Comparison of ENCODE assay signal across 27 mouse cellular contexts in the genomic region with DNA sequence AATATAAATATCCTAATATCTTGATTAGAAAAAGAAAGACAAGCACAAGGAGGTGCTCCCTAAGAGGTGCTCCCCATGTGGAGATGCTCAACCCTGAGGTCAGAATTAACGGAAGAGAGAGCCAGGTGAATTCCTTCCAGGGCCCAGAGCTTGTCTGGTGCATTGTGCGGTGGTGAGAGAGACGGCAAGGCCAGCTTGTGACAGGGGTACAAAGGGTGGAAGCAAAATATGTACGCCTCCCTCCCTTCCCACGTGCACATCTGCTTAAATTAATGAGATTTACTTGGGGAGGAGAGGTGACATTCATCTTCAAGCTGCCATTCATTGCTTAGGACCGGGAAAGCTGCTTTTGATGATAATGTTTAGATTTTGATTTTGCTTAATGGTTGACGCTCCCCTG.
A peak's percentile ranks its signal among the peaks of the same experiment; 100 is the strongest.
DNase-seq lines count a peak whose midpoint lies in the region; ATAC-seq and TF ChIP-seq lines count a peak whose summit lies in the region.
"Had no signal": no experiment of that assay in that cellular context is flagged by ENCODE, and none has a peak within 500 bp of the region (broad histone marks: within the 10 kb centered on the region; RNA-seq: fewer than 3 reads in every experiment).

No protein-coding gene starts in this region.

- peak; percentile 12 for DNase-seq in hindbrain, embryonic 10.5 days (ENCODE audit: low spot score)
- no peak for DNase-seq in hindbrain, postnatal 0 days (ENCODE audit: low spot score)
- DNase-seq in retina, embryonic 14.5 days (ENCODE audit: low spot score) = peak; percentile 23
- DNase-seq in retina, postnatal 1 day = no peak
- peak; percentile 43 for DNase-seq in mesoderm, embryonic 11.5 days (ENCODE audit: low read depth, low spot score)
- no peak for DNase-seq in gastrocnemius, postnatal 25 days
- DNase-seq: adrenal gland, adult 2 months; adrenal gland, postnatal 36 days; cerebellum, adult 8-10 months; cerebellum, postnatal 25 days; gastrocnemius, adult 2 months; kidney, adult 11 months; kidney, postnatal 14 days; layer of hippocampus, adult 9-11 months; liver; lung, adult 2 months; lung, postnatal 10 days; thymus, adult 2 months; thymus, postnatal 36 days had no signal

- no peak overlapping the region for H3K4me2 ChIP-seq in hindbrain, postnatal 0 days (ENCODE audit: low read depth, low read length)
- H3K4me2 ChIP-seq in intestine, postnatal 0 days (replicated peaks; ENCODE audit: low read depth) = no peak overlapping the region
- H3K4me2 ChIP-seq: heart, embryonic 15.5 days; neural tube, embryonic 12.5 days had no signal

- ATAC-seq in hindbrain, postnatal 0 days = no peak
- ATAC-seq in intestine, postnatal 0 days = no peak
- ATAC-seq: forebrain, embryonic 16.5 days had no signal

- no peaks in the 10 kb centered on the region for H3K9me3 ChIP-seq in hindbrain, embryonic 10.5 days
- no peaks in the 10 kb centered on the region for H3K9me3 ChIP-seq in hindbrain, postnatal 0 days (ENCODE audit: low read length)
- no peaks in the 10 kb centered on the region for H3K9me3 ChIP-seq in intestine, postnatal 0 days (ENCODE audit: control insufficient read depth)
- H3K9me3 ChIP-seq: heart, embryonic 15.5 days; neural tube, embryonic 12.5 days had no signal

- no peak overlapping the region for H3K9ac ChIP-seq in hindbrain, postnatal 0 days (replicated peaks; ENCODE audit: low read length)
- H3K9ac ChIP-seq in intestine, postnatal 0 days (ENCODE audit: low read depth, low read length) = no peak overlapping the region
- H3K9ac ChIP-seq: heart, embryonic 15.5 days; liver, embryonic 14.5 days; neural tube, embryonic 12.5 days had no signal

- H3K4me3 ChIP-seq in hindbrain, embryonic 10.5 days = no peak overlapping the region
- no peak overlapping the region for H3K4me3 ChIP-seq in hindbrain, postnatal 0 days (ENCODE audit: low read length)
- no peak overlapping the region for H3K4me3 ChIP-seq in intestine, postnatal 0 days (ENCODE audit: low read depth, low read length)
- H3K4me3 ChIP-seq: erythroblast, embryonic 14.5 days; gastrocnemius, adult 2 months; heart, embryonic 15.5 days; myocyte; neural tube, embryonic 12.5 days had no signal

- 49% methylated on average over 7 of the region's 7 CpGs for WGBS in hindbrain, embryonic 10.5 days
- 39% methylated on average over 7 of the region's 7 CpGs for WGBS in hindbrain, postnatal 0 days
- 64% methylated on average over 7 of the region's 7 CpGs for WGBS in intestine, postnatal 0 days

- H3K4me1 ChIP-seq in hindbrain, embryonic 10.5 days (replicated peaks) = peaks cover 18% of the 10 kb centered on the region
- H3K4me1 ChIP-seq in hindbrain, postnatal 0 days (ENCODE audit: insufficient read depth, low read length) = no peaks in the 10 kb centered on the region
- no peaks in the 10 kb centered on the region for H3K4me1 ChIP-seq in intestine, postnatal 0 days (replicated peaks; ENCODE audit: control insufficient read depth, insufficient read depth, low read length)
- H3K4me1 ChIP-seq: heart, embryonic 15.5 days had no signal

- no peak overlapping the region for H3K27ac ChIP-seq in hindbrain, embryonic 10.5 days
- H3K27ac ChIP-seq in hindbrain, postnatal 0 days = no peak overlapping the region
- H3K27ac ChIP-seq in intestine, postnatal 0 days (ENCODE audit: low read depth, low read length) = no peak overlapping the region
- H3K27ac ChIP-seq: gastrocnemius, adult 2 months; heart, embryonic 15.5 days; liver, embryonic 14.5 days; macrophage; neural tube, embryonic 12.5 days had no signal

- TF ChIP-seq CTCF in hindbrain, postnatal 0 days (IDR thresholded peaks at IDR 0.05; ENCODE audit: low read depth) = no peak
- no peak for TF ChIP-seq CTCF in intestine, postnatal 0 days (IDR thresholded peaks at IDR 0.05; ENCODE audit: low read depth)

- no peaks in the 10 kb centered on the region for H3K36me3 ChIP-seq in hindbrain, embryonic 10.5 days
- no peaks in the 10 kb centered on the region for H3K36me3 ChIP-seq in hindbrain, postnatal 0 days (ENCODE audit: insufficient read depth, low read length)
- H3K36me3 ChIP-seq in intestine, postnatal 0 days (ENCODE audit: control insufficient read depth, insufficient read depth) = no peaks in the 10 kb centered on the region
- H3K36me3 ChIP-seq: heart, embryonic 15.5 days; neural tube, embryonic 12.5 days had no signal

- no peaks in the 10 kb centered on the region for H3K27me3 ChIP-seq in hindbrain, embryonic 10.5 days (ENCODE audit: insufficient read depth, poor library complexity, severe bottlenecking)
- H3K27me3 ChIP-seq in hindbrain, postnatal 0 days (ENCODE audit: insufficient read depth, low read length) = no peaks in the 10 kb centered on the region
- no peaks in the 10 kb centered on the region for H3K27me3 ChIP-seq in intestine, postnatal 0 days (replicated peaks; ENCODE audit: control insufficient read depth, insufficient read depth, low read length)
- H3K27me3 ChIP-seq: heart, embryonic 15.5 days; neural tube, embryonic 12.5 days had no signal

Comparison
In these comparisons a context has a peak if more than half of its experiments do, and no peak if none do; other contexts are left out.
1. DNase-seq: peak in hindbrain, embryonic 10.5 days (single experiment), retina, embryonic 14.5 days (single experiment) and mesoderm, embryonic 11.5 days (single experiment); none in hindbrain, postnatal 0 days (single experiment), retina, postnatal 1 day (single experiment) and gastrocnemius, postnatal 25 days (single experiment).